Mouse (Mus musculus) intestine, embryonic 15.5 days (tissue): ENCODE results near the gene Kcnmb3. TPM values are rescaled to one million over a fixed set of nuclear protein-coding genes. Genes with fewer than 3 reads are reported as not detected.
A peak's percentile ranks its signal among the peaks of the same experiment; 100 is the strongest.

Experiments
- ATAC-seq: fragments of 200-750 bp; cut with Nextera tagmentation; 2 replicates; pipeline ENCODE4 v1.8.0; 2017; ENCODE audit warnings: moderate TSS enrichment, moderate library complexity
- H3K27ac ChIP-seq: fragments of 300-500 bp; sonication (generic); 2 replicates; pipeline ENCODE4 v1.5.1; 2015; ENCODE audit warnings: mild to moderate bottlenecking, inconsistent platforms
- H3K27me3 ChIP-seq: fragments of 300-500 bp; sonication (generic); replicated peaks from 2 replicates; pipeline ENCODE4 v1.6.1; 2015; ENCODE audit warnings: inconsistent platforms
- H3K36me3 ChIP-seq: fragments of 300-500 bp; sonication (generic); 2 replicates; pipeline ENCODE4 v1.6.1; 2015; ENCODE audit warnings: inconsistent platforms
- H3K4me1 ChIP-seq: fragments of 300-500 bp; sonication (generic); replicated peaks from 2 replicates; pipeline ENCODE4 v1.6.1; 2015; ENCODE audit warnings: inconsistent platforms
- H3K4me2 ChIP-seq: fragments of 300-500 bp; sonication (generic); replicated peaks from 2 replicates; pipeline ENCODE4 v1.6.1; 2015; ENCODE audit warnings: mild to moderate bottlenecking, inconsistent platforms
- H3K4me3 ChIP-seq: fragments of 300-500 bp; sonication (generic); replicated peaks from 2 replicates; pipeline ENCODE4 v1.5.1; 2015; ENCODE audit warnings: inconsistent platforms
- H3K9ac ChIP-seq: fragments of 300-500 bp; sonication (generic); 2 replicates; pipeline ENCODE4 v1.6.1; 2015; ENCODE audit warnings: inconsistent platforms
- H3K9me3 ChIP-seq: fragments of 300-500 bp; sonication (generic); 2 replicates; pipeline ENCODE4 v1.6.1; 2016; ENCODE audit warnings: inconsistent platforms
- WGBS: fragments of 180-500 bp; shearing (Covaris S2); methylation state at CpG from one replicate; pipeline ENCODE4 v1.1.7; 2015; 5-methylcytosine and 5-hydroxymethylcytosine counted together
- polyA plus RNA-seq: library from polyadenylated mRNA; unstranded; fragments of >200 nt; fragmentation: Nextera tagmentation; extraction: Ambion mirVana; gene quantifications from 2 replicates; pipeline ENCODE4 v1.2.1, GENCODE M21; 2015

Gene Kcnmb3
- not detected in 2 replicates for polyA plus RNA-seq

DNA sequence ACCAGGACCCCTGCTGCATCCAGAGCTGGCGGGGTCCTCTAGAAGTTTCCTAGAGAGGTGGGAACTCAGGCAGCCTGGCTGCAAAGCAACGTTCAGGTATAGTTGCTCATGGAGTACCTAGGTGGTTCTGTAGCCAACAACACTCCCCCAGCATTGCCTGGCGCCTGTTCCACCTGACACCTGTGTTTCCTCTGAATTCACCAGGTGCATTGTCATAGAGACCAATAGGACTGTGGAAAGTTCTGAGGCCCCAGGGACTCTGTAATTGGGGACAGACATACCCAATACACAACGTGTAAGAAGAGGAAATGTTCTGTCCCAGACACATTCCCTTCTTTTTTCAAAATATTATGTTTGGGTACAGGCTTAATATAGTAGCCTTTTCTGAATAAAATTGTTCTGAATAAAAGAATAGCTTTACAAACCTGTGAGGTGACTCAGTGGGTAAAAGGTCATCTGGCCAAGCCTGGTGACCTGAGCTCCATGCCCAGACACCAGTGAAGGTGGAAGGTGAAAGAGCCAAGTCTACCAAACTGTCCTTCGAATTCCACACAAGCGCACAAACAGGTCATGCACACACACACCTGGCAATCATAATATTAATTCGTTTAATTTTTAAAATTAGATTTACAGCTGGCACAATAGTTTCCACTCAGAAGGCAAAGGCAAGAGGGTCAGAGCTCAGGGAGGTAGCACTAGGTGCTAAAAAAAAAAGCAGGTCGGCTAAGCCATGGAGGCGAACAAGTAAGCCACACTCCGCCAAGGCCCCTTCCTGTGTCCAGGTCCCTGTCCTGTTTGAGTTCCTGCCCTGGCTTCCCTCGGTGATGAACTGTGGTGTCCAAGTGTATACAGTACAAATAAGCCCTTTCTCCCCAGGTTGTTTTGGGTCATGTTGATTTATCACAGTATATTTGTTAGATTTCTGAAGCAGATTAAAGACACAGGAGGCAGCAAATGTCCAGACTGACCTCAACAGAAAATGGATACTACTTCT lies at the start of gene Kcnmb3:
TSS of gene Kcnmb3 (minus strand) at position 135 of the 994 bp plus-strand sequence.
- Histone ChIP-seq H3K9ac (no peak within 1 kb of the TSS), H3K27ac (no peak within 1 kb of the TSS), H3K4me1 (no peaks in the 10 kb centered on the region), H3K4me3 (no peak within 1 kb of the TSS), H3K4me2 (no peak within 1 kb of the TSS), H3K27me3 (no peaks in the 10 kb centered on the region), H3K9me3 (no peaks in the 10 kb centered on the region), H3K36me3 (no peaks in the 10 kb centered on the region)
- WGBS: 79% methylated on average over 11 of the region's 11 CpGs
- ATAC-seq: no peak

GRCm38 (mm10) chr3:32538091-32538490 lies 46.1 kb upstream of the Kcnmb3 start:
- no peaks in the 10 kb centered on the region; the same call in 1 of the 2 replicates for H3K36me3 ChIP-seq
- no peak for ATAC-seq
- no peaks in the 10 kb centered on the region for H3K27me3 ChIP-seq
- no peaks in the 10 kb centered on the region for H3K4me1 ChIP-seq
- H3K4me2 ChIP-seq: no peak overlapping the region
- no peaks in the 10 kb centered on the region for H3K9me3 ChIP-seq
- WGBS: 92% methylated on average over 5 of the region's 5 CpGs
- no peak overlapping the region for H3K27ac ChIP-seq
- H3K9ac ChIP-seq: no peak overlapping the region
- no peak overlapping the region for H3K4me3 ChIP-seq

DNA sequence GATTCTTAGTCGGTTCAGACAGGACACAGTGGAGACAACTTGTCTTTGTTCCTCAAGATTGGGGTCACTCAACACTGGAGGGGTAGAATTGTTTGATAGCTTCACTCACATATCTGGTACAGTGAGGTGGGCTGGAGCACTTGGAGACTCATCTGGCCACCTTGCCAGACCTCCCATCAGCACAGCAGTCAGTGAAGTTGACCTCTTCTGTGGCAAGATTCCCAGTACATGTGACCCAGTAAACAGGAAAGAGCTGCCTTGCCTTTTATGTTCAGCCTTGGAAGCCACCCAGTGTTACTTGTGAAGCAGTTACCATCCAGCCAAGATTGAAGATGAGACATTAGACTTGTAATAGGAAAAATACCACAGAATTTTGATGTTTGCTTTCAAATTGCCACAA lies 45.5 kb upstream of the Kcnmb3 start:
- Histone ChIP-seq H3K27me3 (no peaks in the 10 kb centered on the region), H3K4me2 (no peak overlapping the region), H3K4me1 (no peaks in the 10 kb centered on the region), H3K9me3 (no peaks in the 10 kb centered on the region), H3K36me3 (no peaks in the 10 kb centered on the region; the same call in 1 of the 2 replicates), H3K4me3 (no peak overlapping the region), H3K9ac (no peak overlapping the region), H3K27ac (no peak overlapping the region)
- no peak for ATAC-seq
- 65% methylated on average over 1 of the region's 1 CpGs for WGBS

DNA sequence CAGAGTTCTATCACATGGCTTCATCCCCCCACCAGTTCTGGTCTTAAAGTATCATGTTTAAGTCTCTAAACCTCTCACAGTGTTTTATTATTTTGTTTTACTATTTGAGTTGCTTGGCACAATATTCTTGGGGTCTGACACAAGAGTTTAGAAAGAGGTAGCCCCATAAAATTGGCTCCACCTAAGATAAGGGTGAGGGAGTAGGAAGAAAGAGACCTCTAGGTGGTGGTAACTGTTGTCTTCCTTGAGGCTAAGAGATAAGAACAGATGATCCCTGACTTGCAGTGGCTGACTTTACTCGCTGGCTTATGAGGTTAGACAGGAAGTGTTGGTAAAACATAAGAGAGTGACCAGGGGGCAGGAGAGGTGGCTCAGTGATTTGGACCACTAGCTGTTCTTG lies 43.7 kb upstream of the Kcnmb3 start:
- Histone ChIP-seq H3K4me2 (no peak overlapping the region), H3K9me3 (no peaks in the 10 kb centered on the region)

DNA sequence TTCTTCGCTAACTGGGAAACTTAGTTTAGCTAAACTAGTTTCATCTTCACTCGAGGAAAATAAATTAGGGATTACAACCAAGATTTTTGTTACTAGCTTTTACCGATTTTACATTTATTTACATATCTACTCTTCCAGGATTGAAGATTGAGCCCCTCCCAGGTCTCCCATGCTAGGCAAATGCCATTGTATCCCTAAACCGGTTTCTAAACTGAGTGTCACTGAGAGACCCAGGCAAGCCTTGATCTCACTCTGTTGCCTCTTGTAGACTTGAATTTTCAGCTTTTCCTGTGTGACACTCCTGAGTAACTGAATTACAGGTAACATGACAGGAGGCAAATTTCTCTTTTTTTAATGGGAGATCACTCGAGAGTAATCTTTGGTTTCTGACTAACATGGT lies 38.0 kb upstream of the Kcnmb3 start:
- Histone ChIP-seq H3K27me3 (no peaks in the 10 kb centered on the region), H3K4me2 (peak overlapping the region; percentile 62), H3K9me3 (no peaks in the 10 kb centered on the region), H3K9ac (peak overlapping the region; percentile 86), H3K4me3 (peak overlapping the region; percentile 94), H3K36me3 (no peaks in the 10 kb centered on the region; the same call in 1 of the 2 replicates), H3K4me1 (0 out of 2 replicates have a peak, but pooled peaks cover 3% of the 10 kb centered on the region), H3K27ac (peak overlapping the region; percentile 79; the same call in 1 of the 2 replicates)
- no peak for ATAC-seq
- WGBS: 12% methylated on average over 5 of the region's 5 CpGs

More for the DNA sequence above, 43.7 kb upstream of the Kcnmb3 start:
- ATAC-seq: no peak
- Histone ChIP-seq H3K27ac (no peak overlapping the region), H3K4me1 (0 out of 2 replicates have a peak, but pooled peaks cover 3% of the 10 kb centered on the region), H3K27me3 (no peaks in the 10 kb centered on the region), H3K36me3 (no peaks in the 10 kb centered on the region; the same call in 1 of the 2 replicates), H3K9ac (no peak overlapping the region), H3K4me3 (no peak overlapping the region)
- WGBS: 50% methylated on average over 1 of the region's 1 CpGs

- 0 out of 2 replicates have a peak, but pooled peaks cover 3% of the 10 kb centered on the region for H3K4me1 ChIP-seq
- no peaks in the 10 kb centered on the region for H3K27me3 ChIP-seq
- no peaks in the 10 kb centered on the region for H3K9me3 ChIP-seq
- H3K9ac ChIP-seq: peak within 1 kb of the TSS; percentile 86
- H3K27ac ChIP-seq: peak within 1 kb of the TSS; percentile 79
- H3K36me3 ChIP-seq: no peaks in the 10 kb centered on the region
- H3K4me2 ChIP-seq: peak within 1 kb of the TSS; percentile 62
- peak within 1 kb of the TSS; percentile 94 for H3K4me3 ChIP-seq
- peak; percentile 99 for ATAC-seq
- under 1% methylated on average over 47 of the region's 47 CpGs for WGBS
Observed at GRCm38 (mm10) chr3:32529303-32529898, 37.4 kb upstream of the Kcnmb3 start, which contains the start of gene Mfn1. Mfn1 (plus strand) TSS chr3:32529465.

DNA sequence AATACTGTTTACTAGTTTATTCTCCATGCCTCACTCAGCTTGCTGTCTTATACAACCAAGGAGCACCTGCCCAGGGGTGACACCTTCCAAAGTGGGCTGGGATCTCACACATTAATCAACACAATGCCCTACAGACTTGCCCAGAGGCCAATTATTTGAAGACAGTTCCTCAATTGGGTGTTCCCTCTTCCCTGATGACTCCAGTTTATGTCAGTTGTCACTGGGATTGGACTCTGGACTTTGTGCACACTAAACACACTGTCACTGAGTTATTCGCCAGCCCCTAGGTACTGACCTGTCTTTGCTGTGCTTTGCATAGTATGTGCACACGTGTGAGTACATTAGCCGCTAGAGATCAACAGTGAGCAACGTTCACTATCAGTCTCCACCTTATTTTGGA lies 35.1 kb upstream of the Kcnmb3 start:
- H3K4me3 ChIP-seq: no peak overlapping the region
- ATAC-seq: no peak
- H3K36me3 ChIP-seq: no peaks in the 10 kb centered on the region
- 0 out of 2 replicates have a peak, but pooled peaks cover 3% of the 10 kb centered on the region for H3K4me1 ChIP-seq
- no peak overlapping the region for H3K9ac ChIP-seq
- no peaks in the 10 kb centered on the region for H3K27me3 ChIP-seq
- H3K4me2 ChIP-seq: no peak overlapping the region
- WGBS: 82% methylated on average over 4 of the region's 4 CpGs
- no peak overlapping the region for H3K27ac ChIP-seq
- H3K9me3 ChIP-seq: no peaks in the 10 kb centered on the region

- no peak overlapping the region for H3K27ac ChIP-seq
- no peak overlapping the region for H3K9ac ChIP-seq
- no peaks in the 10 kb centered on the region for H3K9me3 ChIP-seq
- H3K27me3 ChIP-seq: no peaks in the 10 kb centered on the region
- H3K36me3 ChIP-seq: peaks cover 13% of the 10 kb centered on the region; the same call in 1 of the 2 replicates
- ATAC-seq: no peak
- H3K4me3 ChIP-seq: no peak overlapping the region
- no peak overlapping the region for H3K4me2 ChIP-seq
- 0 out of 2 replicates have a peak, but pooled peaks cover 3% of the 10 kb centered on the region for H3K4me1 ChIP-seq
Observed at GRCm38 (mm10) chr3:32513528-32513927, 21.5 kb upstream of the Kcnmb3 start.

DNA sequence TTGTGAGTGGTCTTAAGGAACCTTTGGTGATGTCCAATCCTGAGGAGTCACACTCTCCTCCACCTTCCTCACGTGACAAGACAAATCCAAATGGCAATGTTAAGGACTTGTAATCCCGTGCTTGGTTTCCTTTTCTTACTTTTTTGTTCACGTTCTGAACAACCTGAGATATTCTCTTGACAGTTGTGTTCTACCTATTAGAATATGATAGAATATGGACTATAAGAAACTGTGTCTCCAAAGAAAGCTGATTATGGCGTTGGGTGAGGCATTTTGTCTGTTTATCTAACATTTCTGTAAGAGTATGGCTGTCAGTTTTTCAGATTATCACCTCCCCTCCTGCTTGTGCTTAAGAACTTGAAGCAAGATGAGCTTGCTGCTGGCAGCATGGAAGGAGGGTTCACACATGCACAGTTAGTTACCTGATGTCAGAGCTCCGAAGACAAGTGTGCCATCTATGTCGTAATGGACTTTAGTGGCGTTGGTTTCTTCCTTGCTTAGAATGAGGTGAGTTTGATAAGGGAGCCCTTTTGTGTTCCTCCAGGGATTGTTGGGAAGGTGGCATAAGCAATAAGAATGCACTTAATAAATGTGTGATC lies 20.8 kb upstream of the Kcnmb3 start:
- peaks cover 11% of the 10 kb centered on the region; the same call in 1 of the 2 replicates for H3K36me3 ChIP-seq
- ATAC-seq: no peak

DNA sequence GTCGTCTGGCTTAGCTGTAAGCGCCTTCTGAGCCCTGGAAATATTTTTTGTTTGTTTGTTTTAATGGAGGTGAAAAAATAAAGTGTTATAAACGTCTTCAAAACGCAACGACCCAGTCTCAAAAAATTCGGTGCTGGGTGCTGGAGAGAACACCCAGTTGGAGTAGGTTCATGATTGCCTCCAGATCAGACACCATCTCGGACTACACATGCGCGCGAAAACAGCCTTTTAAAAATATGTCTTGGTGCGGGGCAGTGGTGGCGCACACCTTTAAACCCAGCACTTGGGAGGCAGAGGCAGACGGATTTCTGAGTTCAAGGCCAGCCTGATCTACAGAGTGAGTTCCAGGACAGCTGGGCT lies 19.1 kb upstream of the Kcnmb3 start:
- Histone ChIP-seq H3K27ac (peak overlapping the region; percentile 87), H3K4me2 (peak overlapping the region; percentile 71), H3K27me3 (no peaks in the 10 kb centered on the region), H3K9me3 (no peaks in the 10 kb centered on the region), H3K9ac (peak overlapping the region; percentile 96), H3K36me3 (peaks cover 4% of the 10 kb centered on the region; the same call in 1 of the 2 replicates), H3K4me1 (0 out of 2 replicates have a peak, but pooled peaks cover 3% of the 10 kb centered on the region), H3K4me3 (peak overlapping the region; percentile 90)
- WGBS: 6% methylated on average over 13 of the region's 13 CpGs
- 0 out of 2 replicates have a peak, but pooled peaks have one; percentile 16 for ATAC-seq

More for the DNA sequence above, 20.8 kb upstream of the Kcnmb3 start:
- no peak overlapping the region for H3K27ac ChIP-seq
- no peak overlapping the region for H3K9ac ChIP-seq
- H3K9me3 ChIP-seq: no peaks in the 10 kb centered on the region
- H3K27me3 ChIP-seq: no peaks in the 10 kb centered on the region
- H3K4me2 ChIP-seq: no peak overlapping the region
- H3K4me3 ChIP-seq: no peak overlapping the region
- H3K4me1 ChIP-seq: 0 out of 2 replicates have a peak, but pooled peaks cover 3% of the 10 kb centered on the region
- WGBS: 89% methylated on average over 7 of the region's 7 CpGs

DNA sequence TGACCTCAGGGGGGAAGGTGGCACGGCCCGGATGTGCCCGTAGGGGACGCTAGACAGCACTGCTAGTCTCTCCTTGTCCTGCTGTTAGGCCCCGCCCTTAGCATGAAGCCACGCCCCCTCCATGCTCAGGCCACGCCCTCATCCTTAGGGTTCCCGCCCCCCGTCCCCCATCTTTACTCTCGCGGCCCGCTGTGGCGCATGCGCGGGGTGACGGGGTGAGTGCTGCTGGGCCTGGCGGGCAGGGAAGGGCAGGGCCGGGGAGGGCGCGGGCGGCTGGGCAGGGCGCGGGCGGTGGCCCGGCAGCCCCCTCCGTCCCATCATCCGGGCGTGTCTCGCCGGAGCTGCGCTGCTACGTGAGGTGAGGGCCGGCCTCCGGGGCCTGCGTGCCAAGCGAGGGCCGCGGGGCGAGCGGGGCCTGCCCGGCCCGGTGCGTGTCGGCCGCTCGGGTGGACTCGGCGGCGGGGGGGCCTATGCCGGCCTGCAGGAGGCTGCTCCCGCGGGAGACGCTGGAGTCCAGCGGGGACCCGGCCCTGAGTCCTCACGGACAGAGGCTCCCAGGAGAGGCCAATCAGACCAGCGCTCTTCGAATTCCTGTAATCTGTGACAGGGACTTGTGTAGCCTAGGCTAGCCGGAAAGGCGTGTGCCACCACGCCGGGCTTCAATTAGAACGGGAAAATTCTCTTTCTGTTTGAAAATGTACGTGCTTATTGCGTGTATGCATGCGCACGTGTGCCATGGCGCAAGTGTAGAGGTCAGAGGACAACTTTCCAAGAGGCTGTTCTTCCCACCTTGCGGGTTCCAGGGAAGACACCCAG lies 18.6 kb upstream of the Kcnmb3 start:
- Histone ChIP-seq H3K36me3 (no peaks in the 10 kb centered on the region), H3K27ac (peak overlapping the region; percentile 87), H3K27me3 (no peaks in the 10 kb centered on the region), H3K9ac (peak overlapping the region; percentile 96), H3K9me3 (no peaks in the 10 kb centered on the region), H3K4me2 (peak overlapping the region; percentile 71), H3K4me1 (0 out of 2 replicates have a peak, but pooled peaks cover 3% of the 10 kb centered on the region), H3K4me3 (peak overlapping the region; percentile 90)
- ATAC-seq: peak; percentile 97
- under 1% methylated on average over 69 of the region's 69 CpGs for WGBS
